Mouse (Mus musculus): ENCODE data around the gene Rtkn. TPM values are rescaled to one million over a fixed set of nuclear protein-coding genes. Genes with fewer than 3 reads are reported as not detected.

The Rtkn gene
- total and polyA plus RNA-seq, 2 experiments from 2014 or later = 12.5 to 45.9 TPM

DNA sequence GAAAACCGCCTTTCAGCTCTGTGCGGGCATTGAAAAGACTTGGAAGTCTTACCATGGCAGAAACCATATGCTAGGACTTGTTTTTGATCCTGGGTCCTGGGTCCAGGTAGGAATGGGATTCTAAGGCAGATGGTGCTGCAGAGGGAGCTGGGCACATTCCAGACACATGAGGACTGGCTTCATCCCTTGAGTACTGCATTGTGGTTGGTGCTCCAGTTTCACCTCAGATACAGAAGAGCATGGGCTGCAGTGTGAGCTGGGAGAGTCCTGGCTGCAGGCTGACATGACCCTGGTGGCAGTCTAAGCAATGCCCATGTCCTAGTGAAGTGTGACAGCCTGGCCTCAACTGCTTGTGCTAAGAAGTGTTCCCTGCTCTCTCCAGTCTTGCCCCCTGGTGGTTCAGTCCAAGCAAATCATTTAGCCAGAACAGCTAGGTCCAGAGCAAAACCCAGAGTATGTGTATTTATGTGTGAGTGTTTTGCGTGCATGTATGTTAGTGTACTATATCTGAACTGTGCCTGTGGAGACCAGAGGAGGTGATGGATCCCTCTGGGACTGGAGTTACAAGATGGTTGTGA, 49.7 kb downstream of the Rtkn start:
- WGBS = 95% methylated on average over 3 of the region's 3 CpGs
- DNase-seq (ENCODE audit: low spot score) = no peak

DNA sequence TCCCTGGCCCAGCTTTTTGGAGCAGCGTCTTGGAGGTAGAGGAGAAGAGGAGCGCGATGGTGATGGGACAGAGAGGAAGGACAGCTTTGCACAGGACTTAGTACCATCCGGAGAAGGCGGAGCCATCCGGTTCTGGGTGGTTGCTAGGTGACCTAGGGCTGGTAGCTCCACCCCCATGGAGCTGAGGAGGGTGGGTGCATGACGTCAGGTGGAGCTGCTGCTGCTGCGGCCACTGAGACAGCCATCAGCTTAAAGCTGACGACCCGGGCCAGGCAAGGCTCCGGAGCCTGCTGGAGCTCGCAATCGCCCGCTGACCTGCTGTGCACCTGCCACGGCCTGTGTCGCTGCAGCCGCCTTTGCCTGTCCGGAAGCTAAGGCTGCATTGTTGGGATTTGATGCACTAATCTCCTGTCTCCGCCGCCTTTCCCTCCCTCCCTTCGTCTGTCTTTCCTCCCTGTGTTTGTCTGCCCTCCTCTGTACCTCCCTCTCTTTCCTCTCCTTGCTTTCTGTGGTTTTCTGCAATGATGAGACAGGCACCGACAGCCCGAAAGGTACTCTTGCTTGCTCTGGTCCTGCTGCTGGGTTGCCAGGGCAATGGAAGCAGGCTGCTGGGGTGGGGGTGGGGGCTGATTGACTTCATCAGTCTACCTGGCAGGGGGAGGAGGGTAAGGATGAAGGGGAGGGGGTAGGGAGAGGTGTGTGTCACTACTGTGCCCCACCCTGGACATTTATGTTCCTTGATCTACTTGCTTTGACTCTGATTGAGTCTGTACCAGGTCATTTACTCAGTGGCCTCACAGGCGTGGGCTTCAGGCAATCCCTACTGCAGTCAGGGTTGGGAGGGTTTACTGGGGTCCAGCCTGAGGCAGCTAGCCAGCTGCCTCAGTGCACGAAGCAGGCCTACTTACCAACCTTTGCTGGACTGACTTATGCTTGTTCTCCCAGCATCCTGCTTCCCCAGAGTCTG, 50.9 kb downstream of the Rtkn start:
- Histone ChIP-seq H3K4me3 (ENCODE audit: low read depth, low read length) (no peak overlapping the region), H3K9me3 (replicated peaks; ENCODE audit: control insufficient read depth, low read length) (no peaks in the 10 kb centered on the region), H3K4me1 (ENCODE audit: control insufficient read depth, insufficient read depth) (0 out of 2 replicates have a peak, but pooled peaks cover 6% of the 10 kb centered on the region), H3K27me3 (ENCODE audit: control insufficient read depth, insufficient read depth, low read length) (no peaks in the 10 kb centered on the region), H3K27ac (ENCODE audit: low read depth) (no peak overlapping the region), H3K9ac (replicated peaks; ENCODE audit: low read depth, low read length) (no peak overlapping the region), H3K4me2 (ENCODE audit: low read depth, low read length) (peak overlapping the region; percentile 5; the same call in 1 of the 2 replicates), H3K36me3 (replicated peaks; ENCODE audit: control insufficient read depth, insufficient read depth, low read length) (peaks cover 50% of the 10 kb centered on the region)
- 32% methylated on average over 25 of the region's 25 CpGs for WGBS
- DNase-seq (ENCODE audit: low spot score) (peak; percentile 14), ATAC-seq (ENCODE audit: insufficient read depth, low read depth) (peak; percentile 54)
- no peak for TF ChIP-seq CTCF (IDR thresholded peaks at IDR 0.05; ENCODE audit: low read depth)
- TF ChIP-seq EP300 (IDR thresholded peaks at IDR 0.05; ENCODE audit: low read depth) = no peak

More for the DNA sequence above, 49.7 kb downstream of the Rtkn start:
- ATAC-seq (ENCODE audit: insufficient read depth, low read depth) = no peak
- Histone ChIP-seq H3K4me3 (ENCODE audit: low read depth, low read length) (no peak overlapping the region), H3K4me1 (ENCODE audit: control insufficient read depth, insufficient read depth) (peaks cover 7% of the 10 kb centered on the region; the same call in 1 of the 2 replicates), H3K9ac (replicated peaks; ENCODE audit: low read depth, low read length) (no peak overlapping the region), H3K27ac (ENCODE audit: low read depth) (no peak overlapping the region), H3K27me3 (ENCODE audit: control insufficient read depth, insufficient read depth, low read length) (no peaks in the 10 kb centered on the region), H3K9me3 (replicated peaks; ENCODE audit: control insufficient read depth, low read length) (no peaks in the 10 kb centered on the region), H3K4me2 (ENCODE audit: low read depth, low read length) (no peak overlapping the region), H3K36me3 (replicated peaks; ENCODE audit: control insufficient read depth, insufficient read depth, low read length) (peaks cover 38% of the 10 kb centered on the region)
- TF ChIP-seq EP300 (IDR thresholded peaks at IDR 0.05; ENCODE audit: low read depth) (no peak), CTCF (IDR thresholded peaks at IDR 0.05; ENCODE audit: low read depth) (peak; percentile 52)

DNA sequence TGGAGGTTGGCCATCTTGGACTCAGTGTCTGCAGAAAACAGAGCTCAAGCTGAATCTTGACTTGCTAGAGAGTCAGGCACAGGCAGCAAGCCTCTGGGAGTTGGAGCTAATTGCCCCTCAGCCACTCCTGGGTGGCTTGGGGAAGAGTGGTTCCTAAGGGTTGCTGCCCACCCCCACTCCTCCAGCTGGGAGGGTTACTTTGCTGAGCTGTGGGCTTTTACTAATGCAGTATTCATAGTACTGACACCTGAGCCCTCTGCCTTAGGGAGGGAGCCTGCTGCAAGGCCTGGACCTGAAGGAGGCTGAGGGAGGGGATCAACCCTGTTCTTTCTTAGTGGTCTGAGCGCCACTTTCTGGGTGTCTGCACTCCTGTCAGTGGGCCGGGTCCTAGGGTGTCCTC, 51.7 kb downstream of the Rtkn start:
- no peaks in the 10 kb centered on the region for H3K27me3 ChIP-seq (ENCODE audit: control insufficient read depth, insufficient read depth, low read length)
- H3K27ac ChIP-seq (ENCODE audit: low read depth) = no peak overlapping the region; the same call in 1 of the 2 replicates
- no peak overlapping the region for H3K4me3 ChIP-seq (ENCODE audit: low read depth, low read length)
- 97% methylated on average over 2 of the region's 2 CpGs for WGBS
- ATAC-seq (ENCODE audit: insufficient read depth, low read depth) = no peak
- DNase-seq (ENCODE audit: low spot score) = no peak
- no peak overlapping the region for H3K9ac ChIP-seq (replicated peaks; ENCODE audit: low read depth, low read length)
- no peak for TF ChIP-seq EP300 (IDR thresholded peaks at IDR 0.05; ENCODE audit: low read depth)
- TF ChIP-seq CTCF (IDR thresholded peaks at IDR 0.05; ENCODE audit: low read depth) = no peak
- 0 out of 2 replicates have a peak, but pooled peaks cover 6% of the 10 kb centered on the region for H3K4me1 ChIP-seq (ENCODE audit: control insufficient read depth, insufficient read depth)
- H3K4me2 ChIP-seq (ENCODE audit: low read depth, low read length) = no peak overlapping the region
- no peaks in the 10 kb centered on the region for H3K9me3 ChIP-seq (replicated peaks; ENCODE audit: control insufficient read depth, low read length)
- peaks cover 58% of the 10 kb centered on the region for H3K36me3 ChIP-seq (replicated peaks; ENCODE audit: control insufficient read depth, insufficient read depth, low read length)

DNA sequence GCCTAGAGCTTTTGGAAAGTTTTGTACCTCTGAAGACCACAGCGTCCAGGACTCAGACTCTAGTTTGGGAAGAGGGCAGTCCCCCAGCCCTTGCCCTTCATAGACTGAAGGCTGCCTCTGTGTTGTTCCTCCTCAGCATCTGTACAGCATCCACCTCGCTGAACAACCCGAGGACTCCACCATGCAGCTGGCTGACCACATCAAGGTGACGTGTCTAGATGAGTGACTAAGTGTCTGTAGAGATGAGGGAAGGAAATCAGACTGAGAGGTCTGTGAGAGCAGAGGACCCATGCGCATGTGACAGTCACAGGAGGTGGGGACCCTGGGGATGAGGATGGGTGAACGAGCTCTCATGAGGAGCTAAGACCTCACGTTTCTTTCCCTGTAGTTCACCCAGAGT, 58.3 kb downstream of the Rtkn start:
- H3K9ac ChIP-seq (replicated peaks; ENCODE audit: low read depth, low read length) = no peak overlapping the region
- ATAC-seq (ENCODE audit: insufficient read depth, low read depth) (no peak), DNase-seq (ENCODE audit: low spot score) (no peak)
- TF ChIP-seq CTCF (IDR thresholded peaks at IDR 0.05; ENCODE audit: low read depth) = no peak
- no peak for TF ChIP-seq EP300 (IDR thresholded peaks at IDR 0.05; ENCODE audit: low read depth)
- no peaks in the 10 kb centered on the region for H3K4me1 ChIP-seq (ENCODE audit: control insufficient read depth, insufficient read depth)
- no peaks in the 10 kb centered on the region for H3K27me3 ChIP-seq (ENCODE audit: control insufficient read depth, insufficient read depth, low read length)
- WGBS = 84% methylated on average over 7 of the region's 7 CpGs
- H3K27ac ChIP-seq (ENCODE audit: low read depth) = no peak overlapping the region
- H3K9me3 ChIP-seq (replicated peaks; ENCODE audit: control insufficient read depth, low read length) = no peaks in the 10 kb centered on the region
- H3K4me3 ChIP-seq (ENCODE audit: low read depth, low read length) = no peak overlapping the region
- peaks cover 98% of the 10 kb centered on the region for H3K36me3 ChIP-seq (replicated peaks; ENCODE audit: control insufficient read depth, insufficient read depth, low read length)
- H3K4me2 ChIP-seq (ENCODE audit: low read depth, low read length) = no peak overlapping the region

DNA sequence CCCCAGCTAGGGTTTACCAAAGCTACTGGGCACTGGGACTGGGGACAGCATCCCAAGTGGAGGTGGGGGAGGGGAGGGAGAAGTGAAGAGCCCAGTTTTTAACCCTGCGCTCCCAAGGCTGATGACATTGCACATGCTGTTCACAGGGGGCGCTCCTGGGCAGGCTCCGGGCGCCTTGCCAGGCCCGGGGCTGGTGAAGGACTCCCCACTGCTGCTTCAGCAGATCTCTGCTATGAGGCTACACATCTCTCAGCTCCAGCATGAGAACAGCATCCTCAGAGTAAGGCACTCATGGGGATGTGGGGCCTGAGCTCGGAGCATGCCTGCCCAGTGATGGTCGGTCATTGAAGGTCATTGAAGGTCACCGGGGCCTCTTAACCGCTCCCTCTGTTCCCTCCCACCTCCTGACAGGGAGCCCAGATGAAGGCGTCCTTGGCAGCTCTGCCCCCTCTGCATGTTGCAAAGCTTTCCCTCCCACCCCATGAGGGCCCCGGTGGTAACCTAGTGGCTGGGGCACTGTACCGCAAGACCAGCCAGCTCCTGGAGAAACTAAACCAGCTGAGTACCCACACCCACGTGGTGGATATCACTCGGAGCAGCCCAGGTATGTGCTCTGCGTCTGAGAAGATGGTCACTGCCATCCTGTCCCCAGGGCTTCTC, 62.2 kb downstream of the Rtkn start:
- ATAC-seq (ENCODE audit: insufficient read depth, low read depth) (peak; percentile 57), DNase-seq (ENCODE audit: low spot score) (peak; percentile 40)
- Histone ChIP-seq H3K36me3 (replicated peaks; ENCODE audit: control insufficient read depth, insufficient read depth, low read length) (peaks cover 78% of the 10 kb centered on the region), H3K4me3 (ENCODE audit: low read depth, low read length) (no peak overlapping the region), H3K4me1 (ENCODE audit: control insufficient read depth, insufficient read depth) (no peaks in the 10 kb centered on the region), H3K27ac (ENCODE audit: low read depth) (no peak overlapping the region), H3K9me3 (replicated peaks; ENCODE audit: control insufficient read depth, low read length) (no peaks in the 10 kb centered on the region), H3K4me2 (ENCODE audit: low read depth, low read length) (no peak overlapping the region), H3K27me3 (ENCODE audit: control insufficient read depth, insufficient read depth, low read length) (no peaks in the 10 kb centered on the region), H3K9ac (replicated peaks; ENCODE audit: low read depth, low read length) (no peak overlapping the region)
- WGBS = 30% methylated on average over 15 of the region's 15 CpGs
- TF ChIP-seq EP300 (IDR thresholded peaks at IDR 0.05; ENCODE audit: low read depth) (no peak), CTCF (IDR thresholded peaks at IDR 0.05; ENCODE audit: low read depth) (no peak; the same call in 1 of the 2 replicates)

MicroRNAs encoded within 50 kb of the gene (microRNA counts, 519-probe panel; counts per million panel counts)
- not detected for microRNA mmu-miR-3470a+mmu-miR-3470b

Small RNA genes lying within 50 kb of the gene (microRNA-seq; reads per million reads assigned to microRNA genes)
- gene Mir3470a = not detected

Other genes with a start within 250 kb of the Rtkn start
- not detected in 2 replicates for gene Sema4f, start 195.7 kb upstream of the Rtkn start, total RNA-seq (2014; rRNA removed; ENCODE audit: low replicate concordance)
- gene Sema4f, start 195.7 kb upstream of the Rtkn start, polyA plus RNA-seq (2015; fragmentation: Nextera tagmentation; extraction: Ambion mirVana) = 0.04 TPM in 1 of 2 replicates, not detected in the other
- gene M1ap, start 188.6 kb upstream of the Rtkn start, total RNA-seq (2014; rRNA removed; ENCODE audit: low replicate concordance) = 0.39 TPM in 1 of 2 replicates, not detected in the other
- 0.59 and 0.75 TPM in 2 replicates for gene M1ap, start 188.6 kb upstream of the Rtkn start, polyA plus RNA-seq (2015; fragmentation: Nextera tagmentation; extraction: Ambion mirVana)
- gene Dok1, start 102.0 kb upstream of the Rtkn start, total RNA-seq (2014; rRNA removed; ENCODE audit: low replicate concordance) = 9.2 and 11.5 TPM in 2 replicates
- gene Dok1, start 102.0 kb upstream of the Rtkn start, polyA plus RNA-seq (2015; fragmentation: Nextera tagmentation; extraction: Ambion mirVana) = 6.1 and 6.3 TPM in 2 replicates
- 9.0 and 9.8 TPM in 2 replicates for gene Loxl3, start 101.3 kb upstream of the Rtkn start, total RNA-seq (2014; rRNA removed; ENCODE audit: low replicate concordance)
- gene Loxl3, start 101.3 kb upstream of the Rtkn start, polyA plus RNA-seq (2015; fragmentation: Nextera tagmentation; extraction: Ambion mirVana) = 3.8 and 4.3 TPM in 2 replicates
- gene Aup1, start 80.9 kb upstream of the Rtkn start, total RNA-seq (2014; rRNA removed; ENCODE audit: low replicate concordance) = 156 and 219 TPM in 2 replicates
- gene Aup1, start 80.9 kb upstream of the Rtkn start, polyA plus RNA-seq (2015; fragmentation: Nextera tagmentation; extraction: Ambion mirVana) = 104 and 108 TPM in 2 replicates
- gene Htra2, start 80.2 kb upstream of the Rtkn start, total RNA-seq (2014; rRNA removed; ENCODE audit: low replicate concordance) = 46.3 and 50.3 TPM in 2 replicates
- gene Htra2, start 80.2 kb upstream of the Rtkn start, polyA plus RNA-seq (2015; fragmentation: Nextera tagmentation; extraction: Ambion mirVana) = 55.4 and 61.9 TPM in 2 replicates
- gene Dqx1, start 77.6 kb upstream of the Rtkn start, total RNA-seq (2014; rRNA removed; ENCODE audit: low replicate concordance) = not detected in 2 replicates
- 0.08 and 0.32 TPM in 2 replicates for gene Dqx1, start 77.6 kb upstream of the Rtkn start, polyA plus RNA-seq (2015; fragmentation: Nextera tagmentation; extraction: Ambion mirVana)
- not detected in 2 replicates for gene Tlx2, start 65.2 kb upstream of the Rtkn start, total RNA-seq (2014; rRNA removed; ENCODE audit: low replicate concordance)
- gene Tlx2, start 65.2 kb upstream of the Rtkn start, polyA plus RNA-seq (2015; fragmentation: Nextera tagmentation; extraction: Ambion mirVana) = not detected in 2 replicates
- gene Pcgf1, start 57.6 kb upstream of the Rtkn start, total RNA-seq (2014; rRNA removed; ENCODE audit: low replicate concordance) = 12.1 and 14.8 TPM in 2 replicates
- gene Pcgf1, start 57.6 kb upstream of the Rtkn start, polyA plus RNA-seq (2015; fragmentation: Nextera tagmentation; extraction: Ambion mirVana) = 13.2 and 14.7 TPM in 2 replicates
- not detected in 2 replicates for gene Lbx2, start 49.1 kb upstream of the Rtkn start, total RNA-seq (2014; rRNA removed; ENCODE audit: low replicate concordance)
- gene Lbx2, start 49.1 kb upstream of the Rtkn start, polyA plus RNA-seq (2015; fragmentation: Nextera tagmentation; extraction: Ambion mirVana) = 0.59 and 0.64 TPM in 2 replicates
- 0.11 and 0.97 TPM in 2 replicates for gene Ccdc142, start 33.9 kb upstream of the Rtkn start, total RNA-seq (2014; rRNA removed; ENCODE audit: low replicate concordance)
- 1.1 and 1.6 TPM in 2 replicates for gene Ccdc142, start 33.9 kb upstream of the Rtkn start, polyA plus RNA-seq (2015; fragmentation: Nextera tagmentation; extraction: Ambion mirVana)
- gene Gm42688, start 33.8 kb upstream of the Rtkn start, total RNA-seq (2014; rRNA removed; ENCODE audit: low replicate concordance) = 2.4 and 3.4 TPM in 2 replicates
- gene Gm42688, start 33.8 kb upstream of the Rtkn start, polyA plus RNA-seq (2015; fragmentation: Nextera tagmentation; extraction: Ambion mirVana) = 1.1 and 1.4 TPM in 2 replicates
- 87.9 and 156 TPM in 2 replicates for gene Mrpl53, start 26.4 kb upstream of the Rtkn start, total RNA-seq (2014; rRNA removed; ENCODE audit: low replicate concordance)
- 242 and 247 TPM in 2 replicates for gene Mrpl53, start 26.4 kb upstream of the Rtkn start, polyA plus RNA-seq (2015; fragmentation: Nextera tagmentation; extraction: Ambion mirVana)
- 27.5 and 28.1 TPM in 2 replicates for gene Mogs, start 20.0 kb upstream of the Rtkn start, total RNA-seq (2014; rRNA removed; ENCODE audit: low replicate concordance)
- gene Mogs, start 20.0 kb upstream of the Rtkn start, polyA plus RNA-seq (2015; fragmentation: Nextera tagmentation; extraction: Ambion mirVana) = 7.9 and 9.4 TPM in 2 replicates
- 151 and 186 TPM in 2 replicates for gene Wbp1, start 13.9 kb upstream of the Rtkn start, total RNA-seq (2014; rRNA removed; ENCODE audit: low replicate concordance)
- 97.5 and 98.1 TPM in 2 replicates for gene Wbp1, start 13.9 kb upstream of the Rtkn start, polyA plus RNA-seq (2015; fragmentation: Nextera tagmentation; extraction: Ambion mirVana)
- gene Ino80b, start 10.0 kb upstream of the Rtkn start, total RNA-seq (2014; rRNA removed; ENCODE audit: low replicate concordance) = 8.9 and 11.6 TPM in 2 replicates
- 5.5 and 6.8 TPM in 2 replicates for gene Ino80b, start 10.0 kb upstream of the Rtkn start, polyA plus RNA-seq (2015; fragmentation: Nextera tagmentation; extraction: Ambion mirVana)
- gene Wdr54, start 20.9 kb downstream of the Rtkn start, total RNA-seq (2014; rRNA removed; ENCODE audit: low replicate concordance) = 1.4 and 5.5 TPM in 2 replicates
- 0.96 and 1.1 TPM in 2 replicates for gene Wdr54, start 20.9 kb downstream of the Rtkn start, polyA plus RNA-seq (2015; fragmentation: Nextera tagmentation; extraction: Ambion mirVana)
- gene 1700003E16Rik, start 20.9 kb downstream of the Rtkn start, total RNA-seq (2014; rRNA removed; ENCODE audit: low replicate concordance) = 2.0 TPM in 1 of 2 replicates, not detected in the other
- 0.20 and 0.45 TPM in 2 replicates for gene 1700003E16Rik, start 20.9 kb downstream of the Rtkn start, polyA plus RNA-seq (2015; fragmentation: Nextera tagmentation; extraction: Ambion mirVana)
- gene Dctn1, start 30.5 kb downstream of the Rtkn start, total RNA-seq (2014; rRNA removed; ENCODE audit: low replicate concordance) = 45.9 and 47.7 TPM in 2 replicates
- 48.9 and 50.8 TPM in 2 replicates for gene Dctn1, start 30.5 kb downstream of the Rtkn start, polyA plus RNA-seq (2015; fragmentation: Nextera tagmentation; extraction: Ambion mirVana)
- gene Slc4a5, start 84.4 kb downstream of the Rtkn start, total RNA-seq (2014; rRNA removed; ENCODE audit: low replicate concordance) = not detected in 2 replicates
- gene Slc4a5, start 84.4 kb downstream of the Rtkn start, polyA plus RNA-seq (2015; fragmentation: Nextera tagmentation; extraction: Ambion mirVana) = 0.03 TPM in 1 of 2 replicates, not detected in the other
- gene Mthfd2, start 190.4 kb downstream of the Rtkn start, total RNA-seq (2014; rRNA removed; ENCODE audit: low replicate concordance) = 3.6 and 4.7 TPM in 2 replicates
- gene Mthfd2, start 190.4 kb downstream of the Rtkn start, polyA plus RNA-seq (2015; fragmentation: Nextera tagmentation; extraction: Ambion mirVana) = 8.5 and 8.9 TPM in 2 replicates
- 33.8 and 35.0 TPM in 2 replicates for gene Mob1a, start 190.6 kb downstream of the Rtkn start, total RNA-seq (2014; rRNA removed; ENCODE audit: low replicate concordance)
- gene Mob1a, start 190.6 kb downstream of the Rtkn start, polyA plus RNA-seq (2015; fragmentation: Nextera tagmentation; extraction: Ambion mirVana) = 15.1 and 15.9 TPM in 2 replicates
- 32.0 and 36.3 TPM in 2 replicates for gene Bola3, start 213.7 kb downstream of the Rtkn start, total RNA-seq (2014; rRNA removed; ENCODE audit: low replicate concordance)
- 492 and 553 TPM in 2 replicates for gene Bola3, start 213.7 kb downstream of the Rtkn start, polyA plus RNA-seq (2015; fragmentation: Nextera tagmentation; extraction: Ambion mirVana)

All from heart, postnatal 0 days (tissue).